Mouse (Mus musculus) left cerebral cortex, adult 2 months (tissue): ENCODE data around the gene Mt4. TPM values are rescaled to one million over a fixed set of nuclear protein-coding genes. Genes with fewer than 3 reads are reported as not detected.
"Not testable (repeated sequence)": the region's sequence is repeated elsewhere in the genome, so short reads cannot be mapped to it uniquely, and the experiment has no call there.

Experiments used
- DNase-seq, 2 experiments: peaks; one replicate each; pipeline ENCODE4 v3.0.0; 2021 to 2022; ENCODE audit warnings: low spot score in 2 of 2, mixed read lengths in 1 of 2; ENCODE audit errors: extremely low spot score in 1 of 2
- H3K27ac ChIP-seq: fragments of 200-600 bp; 2 replicates; pipeline ENCODE4 v1.8.1; 2022
- H3K4me3 ChIP-seq: fragments of 200-600 bp; 2 replicates; pipeline ENCODE4 v1.8.1; 2022
- CTCF ChIP-seq: fragments of 200-600 bp; IDR thresholded peaks from 2 replicates; pipeline ENCODE4 v1.8.1; 2022; ENCODE audit warnings: antibody characterized with exemption, mild to moderate bottlenecking, moderate library complexity
- intact Hi-C: fragments of 180-260 bp; cut with DNase I; formaldehyde crosslinking; loops from one replicate; pipeline ENCODE4 v1.15.1; 2025
- total RNA-seq, 2 experiments: library from RNA; stranded (reverse); gene quantifications; 2 replicates each; pipeline ENCODE4 v1.2.3; 2021

Gene Mt4
- total RNA-seq, 2 experiments from 2014 or later = not detected

GRCm38 (mm10) chr8:94140266-94140795 lies 3.3 kb downstream of the Mt4 start:
- TF ChIP-seq CTCF = no peak
- H3K4me3 ChIP-seq = no peak overlapping the region
- no peak for DNase-seq
- intact Hi-C loops = no loop called here
- no peak overlapping the region for H3K27ac ChIP-seq

GRCm38 (mm10) chr8:94148236-94148635 lies 11.2 kb downstream of the Mt4 start:
- TF ChIP-seq CTCF = no peak
- H3K4me3 ChIP-seq = no peak overlapping the region
- H3K27ac ChIP-seq = peak overlapping the region; percentile 53; the same call in 1 of the 2 replicates
- no peak for DNase-seq
- intact Hi-C loops = no loop called here

- Histone ChIP-seq H3K4me3 (no peak overlapping the region), H3K27ac (no peak overlapping the region)
- TF ChIP-seq CTCF = no peak
- intact Hi-C loops = no loop called here
- DNase-seq = no peak
Measured at GRCm38 (mm10) chr8:94150925-94151324, 13.9 kb downstream of the Mt4 start.

GRCm38 (mm10) chr8:94152513-94153300 lies 15.7 kb downstream of the Mt4 start, which contains the start of gene Mt3:
Mt3 (plus strand) TSS chr8:94152607.
- DNase-seq = peak; percentile 87
- intact Hi-C loops = loop anchor here (2.0 kb wide), 2 partner anchors 34 to 54 kb away; partner anchors contain the start of gene Bbs2
- TF ChIP-seq CTCF = peak; percentile 32

GRCm38 (mm10) chr8:94153451-94153850 lies 16.5 kb downstream of the Mt4 start:
- peak overlapping the region; percentile 97 for H3K27ac ChIP-seq

More at GRCm38 (mm10) chr8:94152513-94153300, 15.7 kb downstream of the Mt4 start, which contains the start of gene Mt3:
- Histone ChIP-seq H3K27ac (peak within 1 kb of the TSS; percentile 97), H3K4me3 (peak within 1 kb of the TSS; percentile 81)

GRCm38 (mm10) chr8:94154537-94154936 lies 17.5 kb downstream of the Mt4 start:
- TF ChIP-seq CTCF = no peak
- intact Hi-C loops = no loop called here
- peak overlapping the region; percentile 97 for H3K27ac ChIP-seq

More at GRCm38 (mm10) chr8:94153451-94153850, 16.5 kb downstream of the Mt4 start:
- peak overlapping the region; percentile 81 for H3K4me3 ChIP-seq
- no peak for TF ChIP-seq CTCF
- intact Hi-C loops = loop anchor here (2.0 kb wide), 2 partner anchors 35 to 55 kb away; partner anchors contain the start of gene Bbs2
- DNase-seq = peak; percentile 32 to 53

GRCm38 (mm10) chr8:94156092-94156491 lies 19.1 kb downstream of the Mt4 start:
- intact Hi-C loops = no loop called here
- TF ChIP-seq CTCF = no peak
- H3K27ac ChIP-seq = no peak overlapping the region
- no peak overlapping the region for H3K4me3 ChIP-seq
- no peak for DNase-seq

More at GRCm38 (mm10) chr8:94154537-94154936, 17.5 kb downstream of the Mt4 start:
- peak overlapping the region; percentile 81 for H3K4me3 ChIP-seq
- DNase-seq = peak in 1 of 2 experiments; percentile 27

GRCm38 (mm10) chr8:94165772-94166171 lies 28.8 kb downstream of the Mt4 start:
- not testable (repeated sequence) for H3K4me3 ChIP-seq, DNase-seq, H3K27ac ChIP-seq
- intact Hi-C loops = loop anchor here (2.0 kb wide), 1 partner anchor 17 kb away; no protein-coding TSS in a partner anchor

- peak; percentile 98 for TF ChIP-seq CTCF
- intact Hi-C loops = loop anchor here (1.0 to 2.0 kb wide), 2 partner anchors 16 to 32 kb away; no protein-coding TSS in a partner anchor
- no peak overlapping the region for H3K4me3 ChIP-seq
- peak; percentile 89 to 96 for DNase-seq
- no peak overlapping the region for H3K27ac ChIP-seq
Measured at GRCm38 (mm10) chr8:94167244-94167643, 30.2 kb downstream of the Mt4 start.

GRCm38 (mm10) chr8:94169547-94169946 lies 32.5 kb downstream of the Mt4 start:
- H3K27ac ChIP-seq = no peak overlapping the region
- no peak overlapping the region for H3K4me3 ChIP-seq
- no peak for DNase-seq
- no peak for TF ChIP-seq CTCF
- intact Hi-C loops = no loop called here

- peak in 1 of 2 experiments; percentile 47 for DNase-seq
- Histone ChIP-seq H3K27ac (peak overlapping the region; percentile 63), H3K4me3 (peak overlapping the region; percentile 47; the same call in 1 of the 2 replicates)
Measured at GRCm38 (mm10) chr8:94171321-94171755, 34.3 kb downstream of the Mt4 start.

More at GRCm38 (mm10) chr8:94171321-94171755, 34.3 kb downstream of the Mt4 start:
- intact Hi-C loops = no loop called here
- no peak for TF ChIP-seq CTCF
